In the genomic region with DNA sequence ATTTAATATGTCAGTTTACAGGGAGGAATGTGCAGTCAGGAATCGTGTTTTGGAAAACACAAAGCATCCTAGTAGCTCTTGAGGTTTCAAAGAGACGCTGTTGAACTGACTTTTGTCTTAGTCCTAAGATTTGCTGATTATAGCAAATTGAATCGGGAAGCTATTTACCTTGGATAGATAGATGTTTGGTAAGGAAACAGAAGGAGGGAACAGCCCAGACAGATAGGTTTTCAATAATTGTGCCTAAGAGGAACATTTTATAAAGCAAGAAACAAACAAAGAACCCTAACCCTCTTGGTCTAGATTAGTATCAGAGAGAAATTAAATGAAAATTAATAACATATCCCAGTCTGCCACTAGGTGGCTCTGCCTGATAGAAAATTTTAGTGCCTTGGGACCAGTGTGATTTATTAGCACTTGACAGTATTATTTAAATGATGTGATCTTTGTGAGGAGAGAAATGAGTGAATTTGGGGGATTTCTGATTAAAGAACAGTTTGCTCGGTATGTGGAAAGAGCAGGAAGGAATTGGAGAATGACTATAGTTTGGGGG, we compare ENCODE assay signal across 7 mouse cellular contexts. TPM values are rescaled to one million over a fixed set of nuclear protein-coding genes. Genes with fewer than 3 reads are reported as not detected.
DNase-seq lines count a peak whose midpoint lies in the region; ATAC-seq and TF ChIP-seq lines count a peak whose summit lies in the region.

No protein-coding gene starts in this region.

- H3K4me3 ChIP-seq in kidney, postnatal 0 days (replicated peaks; ENCODE audit: low read depth, low read length), result no peak overlapping the region

- intact Hi-C loops in left cerebral cortex, postnatal 4 days (cut with DNase I), result loop anchor here (10.0 kb wide), 2 partner anchors 122 to 152 kb away; a partner anchor contains a TSS
- intact Hi-C loops in gastrocnemius, postnatal 36 days (cut with DNase I), result loop anchor here (5.0 kb wide), 1 partner anchor 215 kb away; no protein-coding TSS in a partner anchor

- no peaks in the 10 kb centered on the region for H3K36me3 ChIP-seq in kidney, postnatal 0 days (ENCODE audit: insufficient read depth, low read length)

- peak; percentile 87 for TF ChIP-seq CTCF in kidney, postnatal 0 days (IDR thresholded peaks at IDR 0.05; ENCODE audit: low read depth)

- H3K4me2 ChIP-seq in kidney, postnatal 0 days (ENCODE audit: low read length), result no peak overlapping the region

- H3K4me1 ChIP-seq in kidney, postnatal 0 days (replicated peaks; ENCODE audit: insufficient read depth, low read length), result no peaks in the 10 kb centered on the region

- H3K27me3 ChIP-seq in kidney, postnatal 0 days (ENCODE audit: insufficient read depth, low read length), result no peaks in the 10 kb centered on the region

- 46% methylated on average over 4 of the region's 4 CpGs for WGBS in kidney, postnatal 0 days

- ATAC-seq in kidney, postnatal 0 days (replicated peaks; ENCODE audit: low FRiP score, low read depth), result no peak

- no peak overlapping the region for H3K27ac ChIP-seq in kidney, postnatal 0 days

- no peak overlapping the region for H3K9ac ChIP-seq in kidney, postnatal 0 days (ENCODE audit: low read depth, low read length)

- no peaks in the 10 kb centered on the region for H3K9me3 ChIP-seq in kidney, postnatal 0 days (replicated peaks; ENCODE audit: low read length)

- DNase-seq in kidney, postnatal 0 days (ENCODE audit: low spot score), result peak; percentile 84
- no peak for DNase-seq in kidney, adult 11 months
- DNase-seq in ES-CJ7 (ENCODE audit: low read depth, low spot score), result peak; percentile 9
- DNase-seq in brain, embryonic 18.5 days (ENCODE audit: low read depth, low spot score), result peak; percentile 20
- DNase-seq in left cerebral cortex, postnatal 4 days, result peak; percentile 30
- DNase-seq in right cerebral cortex, postnatal 14 days, result no peak
- DNase-seq in gastrocnemius, postnatal 36 days, result no peak

RNA-seq across cellular contexts. Expression of a gene that starts 26.7 kb away (rescaled TPM):
- 0.94 and 1.1 TPM in 2 replicates for polyA plus RNA-seq in kidney, postnatal 0 days (2015; fragmentation: Nextera tagmentation; extraction: Ambion mirVana)
- total RNA-seq in left cerebral cortex, postnatal 4 days (2021), result 1 to 10 TPM; 1.4 to 1.7 TPM
- under 1 TPM; 0.33 to 0.57 TPM for total RNA-seq in gastrocnemius, postnatal 36 days (2021)

Comparison
In these comparisons a context has a peak if more than half of its experiments do, and no peak if none do; other contexts are left out.
1. DNase-seq: peak in kidney, postnatal 0 days (single experiment), ES-CJ7 (single experiment), brain, embryonic 18.5 days (single experiment) and left cerebral cortex, postnatal 4 days (single experiment); none in kidney, adult 11 months (single experiment), right cerebral cortex, postnatal 14 days (single experiment) and gastrocnemius, postnatal 36 days (0 of 2).